Comparison of ENCODE assay signal across 12 mouse cellular contexts in the genomic region with DNA sequence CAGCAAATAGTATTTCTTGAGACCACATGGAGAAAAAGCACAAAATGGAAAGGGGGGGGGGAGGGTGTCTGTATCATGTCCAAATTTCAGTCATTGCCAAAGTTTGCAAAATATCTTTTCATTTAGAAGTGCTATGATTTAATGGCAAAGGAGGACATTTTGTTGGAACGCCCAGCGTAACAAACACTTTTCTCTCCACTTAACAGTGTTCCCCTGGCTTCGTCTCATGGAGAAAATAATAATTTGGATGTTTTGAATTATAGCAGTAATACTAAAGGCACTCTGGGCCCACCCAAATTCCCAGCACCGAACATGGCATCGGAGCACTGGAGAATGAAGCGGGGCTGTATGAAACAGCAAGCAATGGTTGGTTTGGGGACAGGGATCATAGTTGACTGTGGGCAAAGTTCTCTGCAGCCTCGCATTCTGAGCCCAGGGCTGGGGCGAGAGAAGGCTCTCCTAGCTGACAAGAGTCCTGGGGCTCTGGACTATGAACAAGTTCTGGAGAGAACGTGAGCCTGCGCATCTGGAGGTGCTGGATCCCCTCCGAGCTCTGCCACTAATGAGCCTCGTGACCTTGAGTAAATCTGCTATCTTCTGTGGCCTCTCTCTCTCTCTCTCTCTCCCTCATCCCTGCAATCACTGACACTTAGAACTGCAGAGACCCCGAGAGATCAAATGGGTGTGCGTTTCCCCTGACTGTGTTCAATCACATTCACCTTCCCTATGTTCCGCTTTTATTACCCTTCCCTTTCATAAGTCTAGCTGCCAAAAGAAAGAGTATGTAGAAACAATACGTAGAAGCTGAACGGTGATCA.
DNase-seq lines count a peak whose midpoint lies in the region; ATAC-seq and TF ChIP-seq lines count a peak whose summit lies in the region.
"Had no signal": no experiment of that assay in that cellular context is flagged by ENCODE, and none has a peak within 500 bp of the region (broad histone marks: within the 10 kb centered on the region; RNA-seq: fewer than 3 reads in every experiment).

No protein-coding gene starts in this region.

- H3K27ac ChIP-seq in limb, embryonic 12.5 days: peak overlapping the region; percentile 50
- no peak overlapping the region for H3K27ac ChIP-seq in limb, embryonic 10.5 days
- H3K27ac ChIP-seq in heart, postnatal 0 days (ENCODE audit: low read depth): peak overlapping the region; percentile 57
- peak overlapping the region; percentile 17; the same call in 1 of the 2 replicates for H3K27ac ChIP-seq in stomach, embryonic 14.5 days (ENCODE audit: low read length)
- H3K27ac ChIP-seq: hindbrain, embryonic 10.5 days had no signal

- no peaks in the 10 kb centered on the region for H3K36me3 ChIP-seq in limb, embryonic 12.5 days
- H3K36me3 ChIP-seq in limb, embryonic 10.5 days: no peaks in the 10 kb centered on the region
- no peaks in the 10 kb centered on the region for H3K36me3 ChIP-seq in heart, postnatal 0 days (replicated peaks; ENCODE audit: control insufficient read depth, insufficient read depth, low read length)
- H3K36me3 ChIP-seq in stomach, embryonic 14.5 days (ENCODE audit: control insufficient read depth, insufficient read depth, low read length): no peaks in the 10 kb centered on the region
- H3K36me3 ChIP-seq: G1E; hindbrain, embryonic 10.5 days had no signal

- intact Hi-C loops in left cerebral cortex, postnatal 25 days (cut with DNase I): no loop called here

- no peak overlapping the region for H3K4me3 ChIP-seq in limb, embryonic 12.5 days (replicated peaks)
- H3K4me3 ChIP-seq in limb, embryonic 10.5 days: no peak overlapping the region
- H3K4me3 ChIP-seq in heart, postnatal 0 days (ENCODE audit: low read depth, low read length): no peak overlapping the region
- H3K4me3 ChIP-seq in stomach, embryonic 14.5 days (ENCODE audit: low read depth, low read length): no peak overlapping the region
- H3K4me3 ChIP-seq: hindbrain, embryonic 10.5 days had no signal

- peaks cover 24% of the 10 kb centered on the region for H3K4me1 ChIP-seq in limb, embryonic 12.5 days (replicated peaks)
- peaks cover 9% of the 10 kb centered on the region; the same call in 1 of the 2 replicates for H3K4me1 ChIP-seq in limb, embryonic 10.5 days
- H3K4me1 ChIP-seq in heart, postnatal 0 days (ENCODE audit: control insufficient read depth, insufficient read depth): no peaks in the 10 kb centered on the region
- no peaks in the 10 kb centered on the region for H3K4me1 ChIP-seq in stomach, embryonic 14.5 days (ENCODE audit: control insufficient read depth, insufficient read depth, low read length)
- H3K4me1 ChIP-seq: hindbrain, embryonic 10.5 days had no signal

- 65% methylated on average over 17 of the region's 17 CpGs for WGBS in limb, embryonic 12.5 days
- 77% methylated on average over 17 of the region's 17 CpGs for WGBS in limb, embryonic 10.5 days
- WGBS in heart, postnatal 0 days: 66% methylated on average over 17 of the region's 17 CpGs
- WGBS in stomach, embryonic 14.5 days: 72% methylated on average over 17 of the region's 17 CpGs

- no peak overlapping the region for H3K9ac ChIP-seq in limb, embryonic 12.5 days (replicated peaks)
- no peak overlapping the region for H3K9ac ChIP-seq in heart, postnatal 0 days (replicated peaks; ENCODE audit: low read depth, low read length)
- H3K9ac ChIP-seq in stomach, embryonic 14.5 days (replicated peaks; ENCODE audit: low read depth, low read length): no peak overlapping the region

- ATAC-seq in limb, embryonic 12.5 days (ENCODE audit: insufficient number of reproducible peaks, insufficient read depth, low FRiP score, low TSS enrichment, low read depth): no peak
- no peak for ATAC-seq in heart, postnatal 0 days (ENCODE audit: insufficient read depth, low read depth)
- no peak; the same call in 1 of the 2 replicates for ATAC-seq in stomach, embryonic 14.5 days (ENCODE audit: insufficient number of reproducible peaks, insufficient read depth, low FRiP score, low read depth)
- no peak for ATAC-seq in megakaryocyte, adult 5-6 weeks (ENCODE audit: poor library complexity, severe bottlenecking)

- H3K9me3 ChIP-seq in limb, embryonic 12.5 days: no peaks in the 10 kb centered on the region
- no peaks in the 10 kb centered on the region for H3K9me3 ChIP-seq in limb, embryonic 10.5 days (replicated peaks)
- no peaks in the 10 kb centered on the region for H3K9me3 ChIP-seq in heart, postnatal 0 days (replicated peaks; ENCODE audit: control insufficient read depth, low read length)
- H3K9me3 ChIP-seq in stomach, embryonic 14.5 days (ENCODE audit: control insufficient read depth, low read depth, low read length): no peaks in the 10 kb centered on the region
- H3K9me3 ChIP-seq: G1E; hindbrain, embryonic 10.5 days had no signal

- no peaks in the 10 kb centered on the region for H3K27me3 ChIP-seq in limb, embryonic 12.5 days
- no peaks in the 10 kb centered on the region for H3K27me3 ChIP-seq in limb, embryonic 10.5 days (ENCODE audit: low read depth, poor library complexity, severe bottlenecking)
- no peaks in the 10 kb centered on the region for H3K27me3 ChIP-seq in heart, postnatal 0 days (ENCODE audit: control insufficient read depth, insufficient read depth, low read length)
- H3K27me3 ChIP-seq in stomach, embryonic 14.5 days (ENCODE audit: control insufficient read depth, insufficient read depth, low read length): no peaks in the 10 kb centered on the region

- DNase-seq in limb, embryonic 10.5 days (ENCODE audit: low spot score): no peak
- DNase-seq in gastrocnemius, adult 8-10 months (ENCODE audit: low spot score in 2 of 2): peak; percentile 31 to 58
- no peak for DNase-seq in heart, postnatal 0 days (ENCODE audit: low spot score)
- no peak for DNase-seq in frontal cortex, postnatal 10 days (ENCODE audit: low spot score in 2 of 2)
- no peak for DNase-seq in left cerebral cortex, postnatal 25 days (ENCODE audit: low spot score in 2 of 2)
- DNase-seq: layer of hippocampus, postnatal 36 days; thymus, postnatal 14 days had no signal

- no peak for TF ChIP-seq CTCF in heart, postnatal 0 days (IDR thresholded peaks at IDR 0.05; ENCODE audit: low read depth)

- H3K4me2 ChIP-seq in limb, embryonic 12.5 days: no peak overlapping the region
- no peak overlapping the region for H3K4me2 ChIP-seq in heart, postnatal 0 days (ENCODE audit: low read depth, low read length)
- no peak overlapping the region for H3K4me2 ChIP-seq in stomach, embryonic 14.5 days (replicated peaks; ENCODE audit: low read depth, low read length)

- no peak for TF ChIP-seq EP300 in heart, postnatal 0 days (IDR thresholded peaks at IDR 0.05; ENCODE audit: low read depth)

Comparison
In these comparisons a context has a peak if more than half of its experiments do, and no peak if none do; other contexts are left out.
1. DNase-seq: peak in gastrocnemius, adult 8-10 months (2 of 2); none in limb, embryonic 10.5 days (single experiment), heart, postnatal 0 days (single experiment), frontal cortex, postnatal 10 days (0 of 2) and left cerebral cortex, postnatal 25 days (0 of 2).